Mouse (Mus musculus) heart, embryonic 13.5 days (tissue): Measurements from ENCODE around the gene Glb1l. TPM values are rescaled to one million over a fixed set of nuclear protein-coding genes. Genes with fewer than 3 reads are reported as not detected.
"Not testable (repeated sequence)": the region's sequence is repeated elsewhere in the genome, so short reads cannot be mapped to it uniquely, and the experiment has no call there.

ENCODE experiments used
- ATAC-seq: fragments of 200-750 bp; cut with Nextera tagmentation; 2 replicates; pipeline ENCODE4 v1.8.0; 2017; ENCODE audit warnings: moderate TSS enrichment; ENCODE audit not compliant: insufficient number of reproducible peaks, low FRiP score, low TSS enrichment; ENCODE audit errors: extremely low read depth
- H3K27ac ChIP-seq: fragments of 300-500 bp; sonication (generic); replicated peaks from 2 replicates; pipeline ENCODE4 v1.5.1; 2015; ENCODE audit warnings: moderate library complexity, mild to moderate bottlenecking, inconsistent platforms
- H3K27me3 ChIP-seq: fragments of 300-500 bp; sonication (generic); replicated peaks from 2 replicates; pipeline ENCODE4 v1.6.1; 2015; ENCODE audit warnings: mild to moderate bottlenecking, inconsistent platforms
- H3K36me3 ChIP-seq: fragments of 300-500 bp; sonication (generic); 2 replicates; pipeline ENCODE4 v1.6.1; 2015; ENCODE audit warnings: mild to moderate bottlenecking, inconsistent platforms
- H3K4me1 ChIP-seq: fragments of 300-500 bp; sonication (generic); 2 replicates; pipeline ENCODE4 v1.6.1; 2015; ENCODE audit warnings: inconsistent platforms
- H3K4me2 ChIP-seq: fragments of 300-500 bp; sonication (generic); 2 replicates; pipeline ENCODE4 v1.6.1; 2015; ENCODE audit warnings: inconsistent platforms, mild to moderate bottlenecking, moderate library complexity
- H3K4me3 ChIP-seq: fragments of 300-500 bp; sonication (generic); 2 replicates; pipeline ENCODE4 v1.5.1; 2015; ENCODE audit warnings: moderate library complexity, mild to moderate bottlenecking, inconsistent platforms
- H3K9ac ChIP-seq: fragments of 300-500 bp; sonication (generic); 2 replicates; pipeline ENCODE4 v1.6.1; 2015; ENCODE audit warnings: inconsistent platforms, mild to moderate bottlenecking, moderate library complexity
- H3K9me3 ChIP-seq: fragments of 300-500 bp; sonication (generic); 2 replicates; pipeline ENCODE4 v1.6.1; 2016; ENCODE audit warnings: inconsistent platforms
- WGBS: fragments of 180-500 bp; shearing (Covaris S2); methylation state at CpG from one replicate; pipeline ENCODE4 v1.1.7; 2015; ENCODE audit warnings: mixed read lengths; 5-methylcytosine and 5-hydroxymethylcytosine counted together
- polyA plus RNA-seq: library from polyadenylated mRNA; unstranded; fragments of >200 nt; fragmentation: Nextera tagmentation; extraction: Ambion mirVana; gene quantifications from 2 replicates; pipeline ENCODE4 v1.2.1, GENCODE M21; 2015

Glb1l gene
- polyA plus RNA-seq, 1 experiment from 2014 or later: 8.2 TPM

DNA sequence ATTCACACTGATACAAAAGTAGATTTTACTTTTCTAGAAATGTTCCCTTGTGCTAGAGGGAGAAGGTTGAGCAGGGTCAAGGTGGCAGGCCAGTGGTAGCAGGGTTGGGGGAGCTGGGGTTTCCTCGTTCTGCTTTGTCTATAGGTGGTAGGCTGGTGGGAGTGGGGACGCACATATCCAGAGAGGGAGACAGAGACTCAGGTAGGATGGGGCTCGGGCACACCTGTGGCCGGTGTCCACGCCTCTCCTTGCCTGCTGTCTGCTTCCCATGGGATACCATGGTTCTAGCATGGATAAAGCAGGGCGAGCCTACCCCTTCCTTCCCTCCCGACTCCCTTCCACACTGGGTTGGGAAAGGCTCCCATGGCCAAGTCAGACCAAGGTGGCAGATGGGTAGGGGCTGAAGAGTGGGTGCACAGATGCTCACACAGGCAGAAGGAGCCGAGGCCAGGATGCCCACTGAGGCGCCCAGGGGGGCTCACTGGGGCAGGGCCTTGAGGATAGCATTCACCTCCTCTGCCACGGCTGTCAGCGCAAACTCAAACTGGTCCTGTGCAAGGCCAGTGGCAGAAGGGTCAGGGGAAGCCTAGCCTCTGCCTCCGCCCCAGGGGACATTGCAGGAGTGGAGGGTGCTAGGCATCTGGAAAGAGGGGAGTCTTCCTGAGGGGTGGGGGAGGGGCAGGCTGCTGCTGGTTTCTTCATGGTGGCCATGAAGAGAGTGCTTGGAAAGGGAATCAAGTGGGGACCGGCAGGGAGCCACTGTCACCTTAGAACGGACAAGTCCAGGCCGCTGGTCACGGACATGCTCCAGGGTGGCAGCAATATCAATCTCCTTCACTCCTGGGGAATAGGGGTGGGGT lies 36.7 kb upstream of the Glb1l start:
- peaks cover 40% of the 10 kb centered on the region for H3K4me1 ChIP-seq
- H3K36me3 ChIP-seq: peaks cover 20% of the 10 kb centered on the region
- H3K9me3 ChIP-seq: no peaks in the 10 kb centered on the region
- H3K27me3 ChIP-seq: peaks cover 2% of the 10 kb centered on the region
- H3K9ac ChIP-seq: peak overlapping the region; percentile 72
- no peak overlapping the region for H3K4me3 ChIP-seq
- no peak for ATAC-seq
- H3K4me2 ChIP-seq: peak overlapping the region; percentile 28; the same call in 1 of the 2 replicates
- WGBS: 81% methylated on average over 16 of the region's 16 CpGs
- H3K27ac ChIP-seq: peak overlapping the region; percentile 96

DNA sequence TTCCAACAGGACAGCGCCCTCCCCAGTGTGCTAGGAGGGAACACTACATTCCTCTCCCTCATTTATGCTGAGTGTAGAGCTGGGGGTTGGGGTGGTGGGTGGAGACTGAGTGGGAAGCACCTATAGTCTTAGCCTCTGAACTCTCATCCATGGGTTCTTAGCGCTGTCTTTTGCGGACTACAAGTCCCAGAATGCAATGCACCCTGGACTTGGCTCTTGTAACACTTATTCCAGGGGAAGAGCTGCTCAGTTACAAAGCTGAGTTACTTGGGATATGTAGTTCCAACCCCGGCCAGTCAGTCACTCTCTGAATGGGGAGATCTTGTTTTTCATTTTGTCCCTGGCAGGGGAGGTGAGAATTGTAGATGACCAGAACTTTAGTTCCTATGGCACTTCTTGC lies 34.2 kb upstream of the Glb1l start:
- H3K4me3 ChIP-seq: no peak overlapping the region
- no peak overlapping the region for H3K27ac ChIP-seq
- peaks cover 32% of the 10 kb centered on the region for H3K4me1 ChIP-seq
- H3K4me2 ChIP-seq: no peak overlapping the region
- H3K9ac ChIP-seq: no peak overlapping the region
- H3K27me3 ChIP-seq: no peaks in the 10 kb centered on the region
- ATAC-seq: no peak
- no peaks in the 10 kb centered on the region for H3K9me3 ChIP-seq
- 18% methylated on average over 4 of the region's 4 CpGs for WGBS
- H3K36me3 ChIP-seq: peaks cover 45% of the 10 kb centered on the region

DNA sequence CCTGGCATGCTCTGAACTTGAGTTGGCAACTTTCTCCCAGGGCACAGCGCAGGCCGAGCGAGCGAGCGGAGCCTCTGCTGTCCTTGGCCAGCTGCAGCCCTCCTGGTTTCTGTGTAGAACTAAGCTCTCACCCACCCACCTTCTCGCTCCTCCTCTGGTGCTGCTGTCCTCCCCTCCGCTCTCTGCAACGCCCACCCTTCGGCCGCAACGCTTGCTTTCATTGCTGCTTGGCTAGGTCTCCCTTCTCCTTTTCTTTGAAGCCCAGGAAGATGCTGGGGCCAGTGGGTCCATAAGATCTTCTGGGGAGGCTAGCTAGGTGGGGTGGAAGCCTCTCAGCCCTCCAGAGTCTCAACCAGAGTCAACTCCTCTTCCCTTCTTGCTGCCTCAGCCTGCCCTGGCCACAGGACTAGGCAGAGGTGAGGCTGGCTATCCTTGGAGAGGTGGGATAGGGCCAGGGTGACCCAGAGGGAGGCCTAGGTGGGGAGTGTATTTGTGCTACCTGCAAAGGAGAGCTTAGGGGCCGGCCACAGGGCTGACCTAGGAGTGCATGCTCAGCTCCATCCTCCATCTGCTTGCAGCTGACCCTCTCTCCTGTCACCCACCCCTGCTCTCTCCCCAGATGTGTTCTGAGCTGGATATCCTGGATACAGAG lies 33.7 kb upstream of the Glb1l start:
- H3K4me2 ChIP-seq: no peak overlapping the region
- H3K9ac ChIP-seq: no peak overlapping the region
- ATAC-seq: no peak
- no peak overlapping the region for H3K4me3 ChIP-seq
- H3K4me1 ChIP-seq: peaks cover 28% of the 10 kb centered on the region
- H3K27ac ChIP-seq: no peak overlapping the region
- no peaks in the 10 kb centered on the region for H3K27me3 ChIP-seq
- no peaks in the 10 kb centered on the region for H3K9me3 ChIP-seq
- peaks cover 50% of the 10 kb centered on the region for H3K36me3 ChIP-seq
- 87% methylated on average over 12 of the region's 12 CpGs for WGBS

DNA sequence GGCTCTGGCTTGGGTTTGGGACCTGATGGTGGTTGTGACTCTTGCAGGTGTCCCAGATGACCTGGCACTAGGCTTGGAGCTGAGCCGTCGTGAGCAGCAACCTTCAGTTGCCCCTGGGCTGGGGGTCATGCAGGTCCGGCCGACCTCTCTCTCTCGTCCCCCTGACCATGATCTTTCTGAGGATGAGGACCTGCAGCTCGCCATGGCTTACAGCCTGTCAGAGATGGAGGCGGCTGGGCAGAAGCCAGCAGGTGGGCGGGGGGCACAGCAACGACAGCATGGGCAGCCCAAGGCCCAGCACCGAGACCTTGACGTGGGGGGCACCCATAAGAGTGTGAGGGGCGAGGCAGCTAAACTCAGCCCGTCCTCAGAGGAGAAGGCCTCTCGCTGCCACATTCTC lies 32.8 kb upstream of the Glb1l start:
- Histone ChIP-seq H3K9me3 (no peaks in the 10 kb centered on the region), H3K27ac (no peak overlapping the region), H3K4me2 (no peak overlapping the region), H3K4me3 (no peak overlapping the region), H3K9ac (no peak overlapping the region), H3K27me3 (no peaks in the 10 kb centered on the region), H3K4me1 (peaks cover 24% of the 10 kb centered on the region), H3K36me3 (peaks cover 50% of the 10 kb centered on the region)
- WGBS: 85% methylated on average over 14 of the region's 14 CpGs
- ATAC-seq: no peak

GRCm38 (mm10) chr1:75239591-75239990 lies 29.0 kb upstream of the Glb1l start:
- Histone ChIP-seq H3K9ac (no peak overlapping the region), H3K27me3 (no peaks in the 10 kb centered on the region), H3K4me1 (peaks cover 29% of the 10 kb centered on the region), H3K9me3 (no peaks in the 10 kb centered on the region), H3K4me3 (no peak overlapping the region), H3K4me2 (no peak overlapping the region), H3K27ac (no peak overlapping the region), H3K36me3 (peaks cover 50% of the 10 kb centered on the region)
- no peak for ATAC-seq
- WGBS: 66% methylated on average over 10 of the region's 10 CpGs

DNA sequence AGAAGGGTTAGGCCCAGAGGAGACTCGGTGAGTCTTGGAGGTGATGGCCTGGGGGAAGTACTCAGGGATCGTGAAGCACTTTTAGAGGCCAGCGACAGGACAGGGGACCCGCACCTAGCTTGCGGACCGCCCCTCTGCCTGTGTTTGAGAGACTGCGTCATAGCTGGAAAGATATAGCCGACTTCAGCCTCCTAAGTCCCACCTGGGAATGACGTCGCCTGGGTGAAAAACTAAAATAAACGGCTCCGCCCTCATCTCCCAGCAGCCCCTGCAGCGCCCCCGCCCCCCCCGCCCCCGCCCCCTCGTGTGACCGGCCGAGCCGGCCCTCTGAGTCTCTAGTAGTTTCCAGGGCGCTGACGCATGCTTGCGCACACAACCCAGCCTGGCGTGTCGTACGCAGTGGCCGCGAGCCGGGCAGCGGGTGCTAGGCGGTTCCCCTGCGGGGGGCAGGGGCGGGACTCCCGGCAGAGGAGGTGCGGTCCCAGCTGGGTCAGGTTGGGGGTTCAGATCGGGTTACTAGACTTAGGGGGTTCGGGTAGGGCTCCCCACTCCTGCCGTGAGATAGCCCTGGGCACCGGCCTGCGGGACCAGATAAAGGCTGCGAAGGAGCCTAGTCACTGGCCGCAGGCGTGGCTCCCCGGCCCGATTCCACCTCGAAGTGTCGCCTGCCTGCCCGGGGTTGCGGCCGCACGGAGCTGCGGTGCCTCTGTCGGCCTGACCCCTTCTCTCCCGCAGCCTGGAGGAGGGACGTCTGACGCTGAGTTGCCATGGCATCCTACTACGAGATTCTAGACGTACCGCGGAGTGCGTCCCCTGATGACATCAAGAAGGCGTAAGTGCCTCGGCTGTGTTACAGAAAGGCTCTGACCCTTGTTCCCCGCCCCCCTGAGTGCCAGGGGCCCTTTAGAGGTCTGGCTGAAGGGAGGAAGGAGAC lies 25.8 kb upstream of the Glb1l start, which contains the start of gene Dnajb2:
Dnajb2 (plus strand) TSS at position 290 of the 934 bp plus-strand sequence.
- H3K27ac ChIP-seq: peak within 1 kb of the TSS; percentile 94
- peak within 1 kb of the TSS; percentile 83 for H3K4me3 ChIP-seq
- H3K36me3 ChIP-seq: peaks cover 21% of the 10 kb centered on the region
- WGBS: under 1% methylated on average over 64 of the region's 64 CpGs
- peak within 1 kb of the TSS; percentile 95 for H3K4me2 ChIP-seq
- H3K9me3 ChIP-seq: no peaks in the 10 kb centered on the region
- peaks cover 35% of the 10 kb centered on the region for H3K4me1 ChIP-seq
- peak within 1 kb of the TSS; percentile 93 for H3K9ac ChIP-seq
- ATAC-seq: peak; percentile 87
- no peaks in the 10 kb centered on the region; the same call in 1 of the 2 replicates for H3K27me3 ChIP-seq

DNA sequence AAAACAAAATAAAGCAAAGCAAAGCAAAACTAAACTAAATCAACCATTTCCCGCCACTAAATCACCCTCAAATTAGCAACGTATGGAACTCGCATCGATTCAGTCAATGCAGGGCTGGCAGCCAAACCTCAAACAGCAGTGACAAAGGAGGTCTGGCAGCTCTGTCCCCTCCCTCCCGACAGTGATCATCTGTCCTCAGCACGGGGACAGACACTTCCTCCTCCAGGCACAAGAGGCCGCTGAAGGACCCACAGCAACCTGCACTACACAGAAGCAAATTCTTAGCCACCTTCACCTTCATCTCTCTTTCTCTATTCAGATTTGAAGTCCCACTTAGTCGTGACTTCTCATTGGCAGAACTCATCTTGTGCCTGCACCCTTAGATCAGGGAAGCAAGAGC lies 24.0 kb upstream of the Glb1l start:
- no peak for ATAC-seq

DNA sequence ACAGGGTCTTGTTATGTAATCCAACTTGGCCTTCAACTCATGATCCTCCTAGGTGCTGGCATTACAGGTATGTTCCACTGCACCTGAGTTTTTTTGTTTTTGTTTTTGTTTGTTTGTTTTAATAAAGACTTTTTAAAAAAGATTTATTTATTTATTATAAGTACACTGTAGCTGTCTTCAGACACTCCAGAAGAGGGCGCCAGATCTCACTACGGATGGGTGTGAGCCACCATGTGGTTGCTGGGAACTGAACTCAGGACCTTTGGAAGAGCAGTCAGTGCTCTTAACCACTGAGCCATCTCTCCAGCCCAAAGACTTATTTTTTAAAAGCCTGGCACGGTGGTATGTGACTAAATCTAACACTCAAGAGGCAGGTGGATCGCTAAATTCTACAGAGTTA lies 21.9 kb upstream of the Glb1l start:
- WGBS: 61% methylated on average over 4 of the region's 4 CpGs
- not testable (repeated sequence) for H3K4me3 ChIP-seq, H3K9ac ChIP-seq, H3K4me2 ChIP-seq, ATAC-seq, H3K36me3 ChIP-seq, H3K27ac ChIP-seq, H3K9me3 ChIP-seq, H3K27me3 ChIP-seq
- H3K4me1 ChIP-seq: peaks cover 36% of the 10 kb centered on the region

More for the DNA sequence above, 24.0 kb upstream of the Glb1l start:
- Histone ChIP-seq H3K9me3 (no peaks in the 10 kb centered on the region), H3K27ac (peak overlapping the region; percentile 94; the same call in 1 of the 2 replicates), H3K4me3 (no peak overlapping the region), H3K36me3 (peaks cover 4% of the 10 kb centered on the region), H3K27me3 (no peaks in the 10 kb centered on the region; the same call in 1 of the 2 replicates), H3K9ac (no peak overlapping the region), H3K4me1 (peaks cover 35% of the 10 kb centered on the region), H3K4me2 (peak overlapping the region; percentile 37)
- under 1% methylated on average over 8 of the region's 8 CpGs for WGBS

DNA sequence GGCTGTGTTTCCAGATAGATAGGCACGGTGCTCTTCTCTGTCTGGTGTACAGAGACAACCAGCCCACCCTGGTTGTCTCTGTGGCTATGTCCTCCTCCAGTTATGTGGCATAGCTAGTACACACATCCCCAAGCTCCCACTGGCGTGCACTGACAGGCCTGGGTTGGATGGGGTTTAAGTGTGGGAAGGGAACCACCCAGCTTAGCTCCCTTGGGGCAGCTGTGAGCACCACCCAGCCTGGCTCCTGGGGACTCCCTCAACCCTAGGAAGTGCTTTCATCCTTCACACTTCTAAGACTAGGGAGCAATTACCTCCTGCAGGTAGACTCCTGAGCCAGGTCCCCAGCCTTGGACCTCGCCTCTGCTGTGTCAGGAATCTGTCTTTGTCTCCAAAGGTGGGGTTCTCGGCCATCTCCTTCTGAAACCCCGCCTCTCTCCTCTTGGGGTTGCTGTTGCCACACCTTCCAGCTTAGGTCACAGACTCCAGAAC lies 21.1 kb upstream of the Glb1l start, which contains the start of gene A630095N17Rik:
A630095N17Rik (minus strand) TSS at position 439 of the 489 bp plus-strand sequence.
- no peak within 1 kb of the TSS for H3K4me3 ChIP-seq
- no peaks in the 10 kb centered on the region for H3K36me3 ChIP-seq
- no peak within 1 kb of the TSS for H3K27ac ChIP-seq
- 66% methylated on average over 5 of the region's 5 CpGs for WGBS
- H3K27me3 ChIP-seq: no peaks in the 10 kb centered on the region; the same call in 1 of the 2 replicates
- no peak for ATAC-seq
- no peaks in the 10 kb centered on the region for H3K9me3 ChIP-seq
- no peak within 1 kb of the TSS for H3K4me2 ChIP-seq
- H3K9ac ChIP-seq: no peak within 1 kb of the TSS
- peaks cover 36% of the 10 kb centered on the region for H3K4me1 ChIP-seq

DNA sequence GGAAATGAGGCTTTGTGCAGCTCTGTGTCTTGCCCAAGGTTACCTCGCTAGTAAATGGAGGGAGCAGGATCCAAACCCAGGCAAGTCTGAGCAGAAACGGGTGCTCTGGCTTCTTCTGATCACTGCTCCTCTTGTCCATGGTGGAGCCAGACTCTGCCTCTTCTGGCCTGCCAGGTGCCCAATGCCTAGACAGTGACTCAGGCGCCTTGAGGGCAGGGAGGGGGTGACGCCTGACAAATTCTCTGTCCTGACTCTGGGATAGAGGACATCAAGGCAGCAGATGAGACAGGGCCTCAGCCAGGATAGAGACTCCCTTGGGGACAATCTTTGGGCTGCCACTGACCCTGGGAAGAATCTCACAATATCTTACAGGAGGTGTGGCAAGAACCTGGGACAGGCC lies 20.6 kb upstream of the Glb1l start:
- no peak overlapping the region for H3K9ac ChIP-seq
- H3K27ac ChIP-seq: no peak overlapping the region
- WGBS: 73% methylated on average over 4 of the region's 4 CpGs
- no peaks in the 10 kb centered on the region; the same call in 1 of the 2 replicates for H3K27me3 ChIP-seq
- ATAC-seq: no peak
- no peak overlapping the region for H3K4me3 ChIP-seq
- H3K9me3 ChIP-seq: no peaks in the 10 kb centered on the region
- H3K4me1 ChIP-seq: peaks cover 40% of the 10 kb centered on the region
- H3K36me3 ChIP-seq: no peaks in the 10 kb centered on the region
- H3K4me2 ChIP-seq: no peak overlapping the region
